Mouse (Mus musculus) embryonic facial prominence, embryonic 15.5 days (tissue): ENCODE measurements around the gene Wee1. TPM values are rescaled to one million over a fixed set of nuclear protein-coding genes. Genes with fewer than 3 reads are reported as not detected.
"Not testable (repeated sequence)": the region's sequence is repeated elsewhere in the genome, so short reads cannot be mapped to it uniquely, and the experiment has no call there.

Source experiments
- ATAC-seq: fragments of 200-750 bp; cut with Nextera tagmentation; 2 replicates; pipeline ENCODE4 v1.8.0; 2017; ENCODE audit warnings: low read depth, moderate TSS enrichment; ENCODE audit not compliant: insufficient number of reproducible peaks, low FRiP score, low TSS enrichment
- H3K27ac ChIP-seq: fragments of 300-500 bp; sonication (generic); replicated peaks from 2 replicates; pipeline ENCODE4 v1.5.1; 2015; ENCODE audit warnings: mild to moderate bottlenecking, inconsistent platforms
- H3K27me3 ChIP-seq: fragments of 300-500 bp; sonication (generic); 2 replicates; pipeline ENCODE4 v1.6.1; 2015; ENCODE audit warnings: inconsistent platforms
- H3K36me3 ChIP-seq: fragments of 300-500 bp; sonication (generic); 2 replicates; pipeline ENCODE4 v1.6.1; 2015; ENCODE audit warnings: mild to moderate bottlenecking, inconsistent platforms
- H3K4me1 ChIP-seq: fragments of 300-500 bp; sonication (generic); 2 replicates; pipeline ENCODE4 v1.6.1; 2015; ENCODE audit warnings: inconsistent platforms
- H3K4me2 ChIP-seq: fragments of 300-500 bp; sonication (generic); replicated peaks from 2 replicates; pipeline ENCODE4 v1.6.1; 2015; ENCODE audit warnings: mild to moderate bottlenecking, inconsistent platforms
- H3K4me3 ChIP-seq: fragments of 300-500 bp; sonication (generic); replicated peaks from 2 replicates; pipeline ENCODE4 v1.5.1; 2015; ENCODE audit warnings: mild to moderate bottlenecking, inconsistent platforms
- H3K9ac ChIP-seq: fragments of 300-500 bp; sonication (generic); 2 replicates; pipeline ENCODE4 v1.6.1; 2015; ENCODE audit warnings: inconsistent platforms
- H3K9me3 ChIP-seq: fragments of 300-500 bp; sonication (generic); replicated peaks from 2 replicates; pipeline ENCODE4 v1.6.1; 2016; ENCODE audit warnings: inconsistent platforms
- WGBS: fragments of 180-500 bp; shearing (Covaris S2); methylation state at CpG from one replicate; pipeline ENCODE4 v1.1.7; 2015; 5-methylcytosine and 5-hydroxymethylcytosine counted together
- polyA plus RNA-seq: library from polyadenylated mRNA; unstranded; fragments of >200 nt; fragmentation: Nextera tagmentation; extraction: Ambion mirVana; gene quantifications from 2 replicates; pipeline ENCODE4 v1.2.1, GENCODE M21; 2015

The Wee1 gene
- polyA plus RNA-seq, 1 experiment from 2014 or later, result 23.9 TPM

DNA sequence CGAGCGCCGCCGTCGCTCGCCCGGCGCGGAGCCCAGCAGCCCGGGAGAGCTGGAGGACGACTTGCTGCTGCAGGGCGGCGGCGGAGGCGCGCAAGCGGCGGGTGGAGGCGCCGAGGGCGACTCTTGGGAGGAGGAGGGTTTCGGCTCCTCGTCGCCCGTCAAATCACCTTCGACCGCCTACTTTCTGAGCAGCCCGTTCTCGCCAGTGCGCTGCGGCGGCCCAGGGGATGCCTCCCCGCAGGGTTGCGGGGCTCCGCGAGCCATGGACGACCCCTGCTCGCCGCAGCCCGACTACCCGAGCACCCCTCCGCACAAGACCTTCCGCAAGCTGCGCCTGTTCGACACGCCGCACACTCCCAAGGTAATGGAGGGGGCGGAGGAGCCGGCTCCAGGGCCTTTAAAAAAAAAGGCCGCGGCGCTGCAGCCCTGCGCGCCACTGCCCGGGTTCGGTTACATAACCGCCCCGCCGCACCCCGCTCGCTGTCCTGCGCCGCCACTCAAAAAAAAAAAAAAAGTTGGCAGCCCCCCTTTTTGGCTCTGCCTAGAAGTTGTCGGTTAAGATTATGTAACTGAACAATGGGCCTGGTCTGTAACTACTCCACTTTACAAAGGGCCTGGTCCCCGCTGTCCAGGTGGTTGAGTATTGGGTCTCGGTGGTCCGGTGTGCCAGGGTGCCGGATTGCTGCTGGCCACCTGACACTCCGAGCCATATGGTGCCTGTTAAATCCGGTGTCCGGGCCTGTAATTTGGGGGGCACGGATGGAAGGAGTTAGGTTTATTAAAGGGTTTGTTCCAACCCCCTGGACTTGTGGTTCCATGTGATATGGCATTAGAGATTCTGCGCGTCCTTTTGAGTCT is 948 bp downstream of the Wee1 start:
- H3K36me3 ChIP-seq, result peaks cover 9% of the 10 kb centered on the region
- H3K4me2 ChIP-seq, result peak overlapping the region; percentile 77
- peak overlapping the region; percentile 82 for H3K9ac ChIP-seq
- H3K27me3 ChIP-seq, result no peaks in the 10 kb centered on the region
- under 1% methylated on average over 71 of the region's 74 CpGs for WGBS
- peak; percentile 36 for ATAC-seq
- no peaks in the 10 kb centered on the region for H3K9me3 ChIP-seq
- H3K4me1 ChIP-seq, result peaks cover 13% of the 10 kb centered on the region
- peak overlapping the region; percentile 98 for H3K4me3 ChIP-seq
- peak overlapping the region; percentile 94 for H3K27ac ChIP-seq

DNA sequence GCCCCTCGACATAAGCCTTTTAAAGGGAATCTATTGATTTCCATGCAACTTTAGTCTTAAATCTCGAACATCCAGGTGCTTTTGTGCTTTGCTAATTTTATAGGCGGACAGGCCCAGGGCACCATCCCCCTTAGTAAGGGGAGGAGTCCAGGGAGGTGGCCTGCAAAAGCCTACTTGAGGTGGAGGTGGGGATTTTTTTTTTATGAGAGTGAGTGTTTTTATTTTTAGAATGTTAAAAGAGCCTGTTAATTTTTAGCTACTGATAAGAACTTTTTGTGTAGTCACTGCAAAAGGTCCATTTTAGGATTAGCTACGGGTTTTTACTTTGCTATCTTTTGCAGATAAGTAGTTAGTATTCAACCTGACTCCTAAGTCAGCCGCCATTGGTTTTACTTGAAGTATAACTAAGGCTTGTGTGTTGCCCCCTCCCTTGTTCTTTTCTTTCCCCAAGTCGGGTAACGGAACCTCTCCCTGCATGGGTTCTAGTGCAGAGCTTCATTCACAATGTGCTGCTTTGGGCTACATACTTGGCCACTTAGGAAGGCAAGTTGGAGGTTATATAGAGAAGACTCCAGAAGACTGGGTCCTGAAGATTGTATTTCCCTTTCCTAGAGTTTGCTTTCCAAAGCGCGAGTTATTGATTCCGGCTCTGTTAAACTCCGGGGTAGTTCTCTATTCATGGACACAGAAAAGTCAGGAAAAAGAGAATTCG is 2.2 kb downstream of the Wee1 start:
- Histone ChIP-seq H3K9ac (no peak overlapping the region), H3K4me1 (peaks cover 13% of the 10 kb centered on the region), H3K9me3 (no peaks in the 10 kb centered on the region), H3K27ac (no peak overlapping the region), H3K4me3 (peak overlapping the region; percentile 98), H3K36me3 (peaks cover 17% of the 10 kb centered on the region), H3K27me3 (no peaks in the 10 kb centered on the region), H3K4me2 (peak overlapping the region; percentile 77)
- no peak for ATAC-seq
- WGBS, result 46% methylated on average over 12 of the region's 12 CpGs

DNA sequence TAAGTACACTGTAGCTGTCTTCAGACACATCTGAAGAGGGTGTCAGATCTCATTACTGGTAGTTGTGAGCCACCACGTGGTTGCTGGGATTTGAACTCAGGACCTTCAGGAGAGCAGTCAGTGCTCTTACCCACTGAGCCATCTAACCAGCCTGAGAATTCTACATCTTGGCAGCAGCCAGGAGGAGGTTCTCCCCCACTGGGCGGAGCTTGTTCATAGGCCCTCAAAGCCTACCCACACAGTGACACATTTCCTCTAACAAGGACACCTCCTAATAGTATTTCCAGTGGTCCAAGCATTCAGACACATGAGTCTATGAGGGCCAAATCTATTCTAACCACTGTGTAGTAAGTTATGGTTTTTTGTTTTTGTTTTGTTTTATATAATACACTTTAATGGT is 6.7 kb downstream of the Wee1 start:
- no peak for ATAC-seq
- Histone ChIP-seq H3K9ac (no peak overlapping the region), H3K4me1 (peaks cover 12% of the 10 kb centered on the region), H3K36me3 (peaks cover 50% of the 10 kb centered on the region), H3K4me2 (no peak overlapping the region), H3K9me3 (no peaks in the 10 kb centered on the region), H3K27me3 (no peaks in the 10 kb centered on the region), H3K27ac (no peak overlapping the region), H3K4me3 (no peak overlapping the region)
- WGBS, result 81% methylated on average over 2 of the region's 2 CpGs

DNA sequence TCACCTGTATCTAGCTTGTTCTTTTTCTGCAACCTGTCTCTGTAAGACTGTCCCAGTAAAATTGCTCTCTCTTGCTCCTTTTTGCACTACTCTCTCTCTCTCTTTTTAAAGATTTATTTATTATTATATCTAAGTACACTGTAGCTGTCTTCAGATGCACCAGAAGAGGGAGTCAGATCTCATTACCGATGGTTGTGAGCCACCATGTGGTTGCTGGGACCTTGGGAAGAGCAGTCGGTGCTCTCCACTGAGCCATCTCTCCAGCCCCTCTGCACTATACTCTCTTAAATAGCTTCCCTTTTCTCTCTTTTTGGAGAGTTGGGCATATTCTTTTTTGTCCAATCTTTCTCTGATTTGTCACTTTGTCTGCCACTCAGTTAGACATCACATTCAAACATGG is 10.4 kb downstream of the Wee1 start:
- ATAC-seq, result not testable (repeated sequence)
- 86% methylated on average over 2 of the region's 2 CpGs for WGBS

DNA sequence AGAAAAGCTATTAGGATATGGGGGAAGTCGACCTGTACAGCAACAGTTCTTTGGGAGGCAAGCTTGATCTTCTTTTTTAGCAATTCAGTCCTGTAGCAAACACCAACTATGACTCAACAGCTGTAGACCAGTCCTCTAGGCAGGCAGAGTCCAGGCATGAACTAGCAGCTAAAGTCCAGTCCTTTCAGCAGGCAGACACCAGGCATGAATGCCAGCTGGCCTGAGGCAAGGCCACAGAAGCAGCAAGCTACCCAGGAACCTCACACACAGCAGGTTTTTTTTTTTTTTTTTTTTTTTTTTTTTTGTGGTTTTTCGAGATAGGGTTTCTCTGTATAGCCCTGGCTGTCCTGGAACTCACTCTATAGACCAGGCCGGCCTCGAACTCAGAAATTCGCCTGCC is 12.1 kb downstream of the Wee1 start:
- Histone ChIP-seq H3K36me3 (peaks cover 74% of the 10 kb centered on the region), H3K9me3 (no peaks in the 10 kb centered on the region), H3K9ac (no peak overlapping the region), H3K4me1 (no peaks in the 10 kb centered on the region), H3K4me2 (no peak overlapping the region), H3K4me3 (no peak overlapping the region), H3K27me3 (no peaks in the 10 kb centered on the region), H3K27ac (no peak overlapping the region)
- 91% methylated on average over 5 of the region's 5 CpGs for WGBS
- no peak for ATAC-seq

More for the DNA sequence above, 10.4 kb downstream of the Wee1 start:
- H3K4me3 ChIP-seq, H3K27ac ChIP-seq, H3K27me3 ChIP-seq, H3K4me2 ChIP-seq, H3K4me1 ChIP-seq, H3K9ac ChIP-seq, H3K9me3 ChIP-seq: not testable (repeated sequence)
- H3K36me3 ChIP-seq, result peaks cover 70% of the 10 kb centered on the region

DNA sequence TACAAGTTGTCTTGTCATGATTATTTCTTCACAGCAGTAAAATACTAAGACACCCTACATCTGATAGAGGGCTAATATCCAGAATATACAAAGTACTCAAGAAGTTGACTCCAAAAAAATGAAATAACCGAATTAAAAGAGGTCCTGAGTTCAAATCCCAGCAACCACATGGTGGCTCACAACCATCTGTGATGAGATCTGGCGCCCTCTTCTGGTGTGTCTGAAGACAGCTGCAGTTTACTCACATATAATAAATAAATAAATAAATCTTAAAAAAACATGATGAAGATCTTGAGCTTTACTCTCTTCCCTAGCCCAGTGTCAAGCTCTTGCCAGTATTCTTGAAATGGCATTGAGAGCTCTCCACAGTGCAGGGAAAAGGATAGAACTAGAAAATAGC is 16.7 kb downstream of the Wee1 start:
- peaks cover 83% of the 10 kb centered on the region for H3K36me3 ChIP-seq

DNA sequence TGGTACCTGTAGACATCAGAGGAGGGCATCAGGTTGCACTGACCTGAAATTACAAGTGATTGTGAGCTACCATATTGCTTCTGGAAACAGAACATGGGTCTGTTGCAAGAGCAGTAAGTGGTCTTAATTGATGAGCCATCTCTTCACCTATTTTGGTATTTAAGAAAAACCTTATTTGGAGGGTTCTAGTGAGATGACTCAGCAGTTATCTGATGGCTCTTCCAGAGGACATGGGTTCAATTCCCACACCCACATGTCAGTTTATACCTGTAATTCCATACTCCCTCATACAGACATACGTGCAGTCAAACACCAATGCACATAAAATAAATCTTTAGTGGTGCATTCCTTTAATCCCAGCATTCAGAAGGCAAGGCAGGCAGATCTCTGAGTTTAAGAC is 22.0 kb downstream of the Wee1 start:
- Histone ChIP-seq H3K4me2 (no peak overlapping the region), H3K9ac (no peak overlapping the region), H3K27ac (no peak overlapping the region), H3K9me3 (no peaks in the 10 kb centered on the region), H3K36me3 (peaks cover 60% of the 10 kb centered on the region), H3K27me3 (no peaks in the 10 kb centered on the region), H3K4me1 (no peaks in the 10 kb centered on the region), H3K4me3 (no peak overlapping the region)
- 95% methylated on average over 1 of the region's 1 CpGs for WGBS
- ATAC-seq, result no peak

More for the DNA sequence above, 16.7 kb downstream of the Wee1 start:
- 81% methylated on average over 2 of the region's 2 CpGs for WGBS
- Histone ChIP-seq H3K4me1 (no peaks in the 10 kb centered on the region), H3K27ac (no peak overlapping the region), H3K4me2 (no peak overlapping the region), H3K9ac (no peak overlapping the region), H3K4me3 (no peak overlapping the region), H3K27me3 (no peaks in the 10 kb centered on the region), H3K9me3 (no peaks in the 10 kb centered on the region)
- no peak for ATAC-seq

DNA sequence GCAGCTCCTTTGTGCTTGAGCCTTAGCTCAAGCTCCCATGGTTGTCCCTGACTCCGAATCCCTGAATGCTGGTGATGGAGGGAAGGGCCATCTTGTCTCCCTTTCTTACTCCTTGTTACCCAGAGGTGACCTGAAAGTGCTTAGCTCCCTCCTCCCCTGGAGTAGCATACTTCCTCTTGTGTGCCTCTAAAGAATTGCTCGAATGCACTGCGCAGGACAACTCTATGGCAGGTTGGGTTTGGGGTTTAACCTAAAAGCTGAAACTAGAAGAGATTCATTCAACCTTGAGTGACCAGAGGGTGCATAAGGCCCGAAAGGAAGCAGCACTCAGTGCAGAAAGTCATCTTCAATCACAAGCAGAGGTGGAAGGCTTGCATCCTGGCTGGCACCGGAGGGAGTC is 31.0 kb downstream of the Wee1 start:
- Histone ChIP-seq H3K27ac (no peak overlapping the region), H3K4me3 (no peak overlapping the region), H3K9ac (no peak overlapping the region; the same call in 1 of the 2 replicates), H3K27me3 (no peaks in the 10 kb centered on the region), H3K4me1 (0 out of 2 replicates have a peak, but pooled peaks cover 7% of the 10 kb centered on the region), H3K36me3 (0 out of 2 replicates have a peak, but pooled peaks cover under 1% of the 10 kb centered on the region), H3K4me2 (no peak overlapping the region), H3K9me3 (no peaks in the 10 kb centered on the region)
- ATAC-seq, result no peak
- WGBS, result 84% methylated on average over 5 of the region's 5 CpGs

DNA sequence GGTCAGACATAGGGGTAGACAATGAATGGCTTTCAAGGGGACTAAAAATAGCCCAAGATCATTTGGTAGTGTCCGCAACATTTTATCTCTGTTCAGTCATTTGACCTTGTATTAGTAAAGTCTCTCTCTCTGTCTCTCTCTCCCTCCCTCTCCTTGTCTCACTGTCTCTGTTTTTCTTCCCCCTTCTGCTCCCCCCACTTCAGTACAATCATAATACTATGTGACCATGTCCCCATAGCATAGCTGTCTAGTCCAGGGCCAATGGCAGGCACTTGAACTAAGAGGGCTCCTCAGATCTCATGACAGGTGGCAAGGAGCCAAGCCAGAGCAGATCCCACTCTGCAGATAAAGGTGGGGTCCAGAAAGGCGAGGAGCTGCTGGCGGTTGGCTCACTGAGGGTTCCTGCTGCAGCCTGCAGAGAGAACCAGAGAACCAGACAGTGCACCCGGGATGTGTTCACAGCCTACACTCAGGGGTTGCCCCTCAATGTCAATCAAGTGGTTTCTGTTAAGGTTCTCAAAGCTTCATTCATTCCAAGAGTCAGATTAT is 34.9 kb downstream of the Wee1 start:
- H3K9ac ChIP-seq, result no peak overlapping the region
- ATAC-seq, result no peak
- no peak overlapping the region for H3K27ac ChIP-seq

DNA sequence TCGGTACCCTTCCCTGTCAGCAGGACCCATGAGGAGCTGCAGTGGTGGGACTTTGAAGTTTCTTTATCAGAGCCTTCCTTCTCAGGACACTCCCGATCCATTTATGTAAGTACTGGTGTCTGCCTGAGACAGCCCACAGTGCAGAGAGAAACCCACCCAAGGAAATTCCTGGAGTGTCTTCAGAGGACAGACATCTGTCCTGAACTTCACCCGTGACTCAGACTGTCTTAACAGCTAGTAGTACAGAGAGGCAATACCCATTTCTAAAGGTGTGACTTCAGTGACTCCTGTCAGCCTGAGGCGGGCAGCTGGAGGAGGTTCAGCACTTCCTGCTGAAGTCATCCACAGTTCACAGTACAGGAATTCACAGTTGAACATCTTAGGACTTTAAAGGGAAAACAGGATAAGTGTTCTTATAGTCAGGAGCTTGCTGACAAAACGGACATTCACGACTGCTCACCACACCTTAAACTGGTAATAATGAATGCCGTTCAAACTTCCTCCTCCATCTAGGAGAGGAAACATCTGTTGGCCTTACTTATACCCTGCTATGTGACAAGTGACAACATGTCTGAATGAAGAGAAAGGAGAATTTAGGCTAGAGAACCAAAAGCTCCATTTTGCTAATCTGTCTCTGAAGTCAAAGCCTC is 35.5 kb downstream of the Wee1 start:
- Histone ChIP-seq H3K27me3 (no peaks in the 10 kb centered on the region), H3K9me3 (no peaks in the 10 kb centered on the region), H3K4me1 (0 out of 2 replicates have a peak, but pooled peaks cover 7% of the 10 kb centered on the region), H3K36me3 (no peaks in the 10 kb centered on the region), H3K4me3 (no peak overlapping the region), H3K27ac (no peak overlapping the region), H3K9ac (no peak overlapping the region), H3K4me2 (no peak overlapping the region)
- 32% methylated on average over 7 of the region's 7 CpGs for WGBS
- ATAC-seq, result 0 out of 2 replicates have a peak, but pooled peaks have one; percentile 51

More for the DNA sequence above, 34.9 kb downstream of the Wee1 start:
- no peak overlapping the region for H3K4me3 ChIP-seq
- no peaks in the 10 kb centered on the region for H3K9me3 ChIP-seq
- no peak overlapping the region for H3K4me2 ChIP-seq
- no peaks in the 10 kb centered on the region for H3K27me3 ChIP-seq
- 40% methylated on average over 4 of the region's 4 CpGs for WGBS
- H3K4me1 ChIP-seq, result 0 out of 2 replicates have a peak, but pooled peaks cover 7% of the 10 kb centered on the region
- no peaks in the 10 kb centered on the region for H3K36me3 ChIP-seq

DNA sequence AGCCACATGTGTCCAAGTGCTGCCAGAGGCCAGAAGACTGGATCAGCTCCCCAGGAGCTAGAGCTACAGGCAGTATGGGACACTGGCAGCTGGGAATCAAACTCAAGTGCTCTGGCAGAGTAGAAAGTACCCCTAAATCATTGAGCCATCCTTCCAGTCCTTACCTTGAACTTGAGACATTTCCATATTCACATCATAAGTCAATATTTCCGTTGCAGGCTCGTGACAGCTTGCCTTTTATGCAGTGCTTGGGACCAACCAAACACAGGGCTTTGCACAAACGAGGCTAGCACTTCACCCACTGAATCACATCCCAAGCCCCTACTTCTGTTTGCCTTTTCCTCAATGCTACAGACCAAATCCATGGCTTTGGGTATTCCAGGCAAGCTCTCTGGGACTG is 36.2 kb downstream of the Wee1 start:
- ATAC-seq, result no peak
- H3K4me2 ChIP-seq, result no peak overlapping the region
- H3K9ac ChIP-seq, result no peak overlapping the region
- 66% methylated on average over 3 of the region's 3 CpGs for WGBS
- no peaks in the 10 kb centered on the region for H3K27me3 ChIP-seq
- H3K9me3 ChIP-seq, result no peaks in the 10 kb centered on the region
- H3K36me3 ChIP-seq, result no peaks in the 10 kb centered on the region
- no peak overlapping the region for H3K4me3 ChIP-seq
- H3K27ac ChIP-seq, result no peak overlapping the region
- 0 out of 2 replicates have a peak, but pooled peaks cover 7% of the 10 kb centered on the region for H3K4me1 ChIP-seq
